Mouse (Mus musculus): ENCODE data around the gene Kctd10.

Gene Kctd10

DNA sequence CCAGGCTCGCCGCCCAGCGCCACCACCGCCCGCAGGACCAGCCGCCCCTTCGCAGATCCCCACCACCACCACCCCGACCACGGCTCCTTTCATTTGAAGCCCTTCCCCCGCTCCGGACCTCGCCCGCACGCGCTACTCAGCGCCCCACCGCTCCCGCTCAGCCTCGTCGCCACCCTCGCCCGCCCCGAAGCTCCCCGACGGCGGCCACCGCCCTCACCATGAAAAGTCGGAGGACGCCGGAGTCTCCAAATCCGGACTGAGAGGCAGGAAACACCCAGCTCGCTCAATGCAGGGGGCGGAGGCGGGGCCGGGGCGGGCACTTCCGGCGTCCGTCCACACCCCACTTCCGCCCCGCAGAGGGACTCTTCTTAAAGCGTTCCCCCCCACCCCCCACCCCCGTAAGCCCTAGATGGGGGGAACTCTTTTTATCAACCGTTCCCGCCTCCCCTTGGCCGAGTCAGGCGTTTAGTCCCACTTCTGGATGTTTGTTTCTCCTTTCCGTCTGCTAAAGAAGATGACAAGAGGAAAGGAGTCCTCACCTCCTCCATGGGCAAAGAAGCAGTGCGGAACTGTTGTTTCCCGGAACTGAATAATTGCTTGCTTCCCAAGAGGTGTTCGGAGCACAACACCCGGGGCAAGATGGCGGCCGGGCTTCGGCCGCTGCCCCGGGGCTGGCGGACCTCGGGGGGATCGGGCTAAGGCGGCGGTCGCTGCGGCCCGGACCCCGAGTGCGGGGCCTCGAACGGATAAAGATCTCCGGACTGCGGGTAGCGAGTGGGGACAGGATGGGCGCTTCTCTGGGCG, at the start of gene Kctd10, which contains the start of gene Ube3b:
TSS of gene Kctd10 (minus strand) at position 300 of the 804 bp plus-strand sequence.
TSS of gene Ube3b (plus strand) at position 399 of the 804 bp plus-strand sequence.
- DNase-seq (ENCODE audit: low spot score) = peak; percentile 84

DNA sequence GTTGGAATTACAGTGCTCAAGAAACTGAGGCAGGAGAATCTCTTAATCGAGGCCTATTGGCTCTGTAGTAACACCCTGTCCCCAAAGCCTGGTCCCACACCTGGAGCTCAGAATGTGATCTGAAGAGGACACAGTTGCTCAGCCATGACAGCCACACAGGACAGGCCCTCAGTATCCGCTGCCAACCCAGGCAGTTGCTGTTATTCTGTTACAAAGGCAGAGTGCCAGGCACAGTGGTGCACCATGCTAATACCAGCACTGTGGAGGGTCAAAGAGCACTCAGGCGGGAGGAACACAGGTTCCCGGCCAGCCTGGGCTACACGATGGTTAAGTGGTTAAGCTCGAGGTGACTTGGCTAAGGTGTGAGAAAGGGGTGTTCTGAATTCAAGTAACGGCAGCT, 49.5 kb upstream of the Kctd10 start:
- DNase-seq (ENCODE audit: low spot score) = no peak

DNA sequence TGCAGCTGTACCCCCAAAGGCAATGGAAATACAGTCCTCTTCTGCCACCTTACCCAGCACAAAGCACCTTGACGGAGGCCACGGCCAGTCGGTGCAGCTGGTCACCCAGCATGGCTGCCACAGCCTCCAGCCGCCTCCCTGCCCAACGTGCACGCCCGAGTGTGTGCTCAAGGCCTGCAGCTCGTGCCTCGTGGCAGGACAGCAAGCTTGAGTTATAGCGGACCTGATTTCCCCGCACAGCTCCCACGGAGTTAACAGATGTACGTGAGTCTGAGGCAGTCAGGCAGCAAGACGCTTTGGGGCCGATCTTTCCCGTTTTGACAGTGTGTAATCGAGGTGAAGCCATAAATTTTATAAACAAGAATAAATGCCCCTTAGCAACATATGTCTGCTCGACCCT, 48.3 kb upstream of the Kctd10 start:
- DNase-seq (ENCODE audit: low spot score) = no peak

DNA sequence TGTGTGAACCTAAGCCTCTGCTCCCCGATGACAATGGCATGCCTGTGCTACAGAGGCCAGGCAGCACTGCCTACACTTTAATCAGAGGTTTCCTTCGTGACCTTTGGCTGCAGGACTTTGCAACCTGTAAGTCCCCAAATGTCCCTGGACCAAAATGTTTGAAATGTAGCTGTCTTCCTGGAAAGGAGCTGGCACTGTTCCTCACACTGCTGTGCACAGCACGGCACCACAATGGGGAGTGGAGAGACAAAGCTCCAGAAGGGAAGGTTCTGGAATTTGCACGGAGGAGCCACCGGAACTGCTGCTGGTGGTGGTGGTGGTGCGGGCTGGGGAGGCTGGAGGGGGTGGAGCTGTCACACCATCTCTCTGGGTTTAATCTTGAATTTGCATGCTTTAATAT, 46.4 kb upstream of the Kctd10 start:
- no peak for DNase-seq (ENCODE audit: low spot score)

DNA sequence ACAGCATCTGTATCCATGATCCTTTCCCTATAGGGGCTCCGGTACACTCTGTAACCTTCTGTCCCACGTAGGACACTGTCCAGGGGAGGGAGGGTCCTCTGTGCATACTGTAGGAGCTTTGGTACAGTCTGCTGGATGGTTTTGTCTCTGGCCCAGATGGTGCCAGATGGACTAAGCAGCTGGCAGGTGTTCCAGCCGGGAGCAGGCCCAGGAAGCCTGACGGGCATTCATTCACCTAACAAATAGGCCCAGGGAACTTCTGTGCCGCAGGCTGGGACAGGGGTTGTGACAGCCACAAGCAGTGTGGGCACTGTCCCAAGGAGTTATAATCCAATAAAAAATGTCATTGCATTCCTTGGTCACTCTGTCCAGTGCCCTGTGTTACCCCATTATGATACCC, 43.7 kb upstream of the Kctd10 start:
- DNase-seq (ENCODE audit: low spot score) = no peak

DNA sequence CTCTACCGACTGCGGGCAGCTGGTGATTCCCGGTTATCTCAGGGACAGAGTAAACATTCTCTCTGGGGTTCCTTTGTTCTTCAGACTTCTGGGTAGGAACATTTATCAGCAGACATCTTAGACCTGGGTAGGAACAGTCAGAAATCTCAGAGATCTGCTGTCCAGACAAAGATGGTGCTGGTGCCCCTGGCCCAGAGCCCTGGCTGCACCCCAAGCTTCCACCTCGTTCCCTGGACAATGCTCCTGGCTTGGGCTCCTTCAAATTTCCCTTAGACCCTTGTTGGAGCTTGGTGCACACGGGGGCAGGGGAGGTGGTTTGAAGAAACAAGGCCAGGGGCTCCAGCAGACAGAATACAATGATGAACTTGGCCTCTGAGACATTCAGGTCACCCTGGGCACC, 42.3 kb upstream of the Kctd10 start:
- no peak for DNase-seq (ENCODE audit: low spot score)

DNA sequence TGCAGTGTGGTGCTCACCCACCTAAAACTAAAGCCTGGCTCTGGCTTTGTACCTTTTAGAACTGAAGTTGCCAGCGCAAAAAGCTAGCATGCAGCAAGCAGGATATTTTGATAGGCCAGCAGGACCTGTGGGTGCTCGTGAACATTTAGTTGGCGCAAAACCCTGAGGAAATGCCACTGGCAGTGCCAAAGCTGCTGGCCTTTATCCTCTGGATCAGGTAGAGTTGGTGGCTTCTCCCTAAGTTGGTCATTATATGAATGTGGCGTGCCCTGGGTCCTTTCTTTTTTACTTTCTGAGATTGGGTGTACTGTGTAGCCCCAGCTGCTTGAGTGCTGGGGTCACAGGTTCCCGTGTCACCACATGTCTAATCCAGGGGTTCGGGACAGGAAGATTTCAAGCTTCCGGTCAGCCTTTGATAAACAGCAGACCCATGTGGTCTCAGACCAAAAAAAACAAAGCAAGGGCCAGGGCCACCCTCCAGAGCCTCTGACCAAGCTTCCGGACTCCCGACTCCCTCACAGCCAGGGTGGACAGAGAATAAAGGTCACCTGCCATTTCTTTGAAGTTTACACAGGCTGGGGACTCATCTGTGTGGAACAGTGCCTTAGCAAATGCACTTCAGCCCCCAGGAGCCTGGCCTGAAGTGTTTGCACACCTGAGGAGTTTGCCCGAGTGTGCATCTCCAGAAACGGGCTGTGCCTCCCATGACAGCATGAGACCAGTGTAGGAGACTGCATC, 41.4 kb upstream of the Kctd10 start:
- DNase-seq (ENCODE audit: low spot score) = no peak

DNA sequence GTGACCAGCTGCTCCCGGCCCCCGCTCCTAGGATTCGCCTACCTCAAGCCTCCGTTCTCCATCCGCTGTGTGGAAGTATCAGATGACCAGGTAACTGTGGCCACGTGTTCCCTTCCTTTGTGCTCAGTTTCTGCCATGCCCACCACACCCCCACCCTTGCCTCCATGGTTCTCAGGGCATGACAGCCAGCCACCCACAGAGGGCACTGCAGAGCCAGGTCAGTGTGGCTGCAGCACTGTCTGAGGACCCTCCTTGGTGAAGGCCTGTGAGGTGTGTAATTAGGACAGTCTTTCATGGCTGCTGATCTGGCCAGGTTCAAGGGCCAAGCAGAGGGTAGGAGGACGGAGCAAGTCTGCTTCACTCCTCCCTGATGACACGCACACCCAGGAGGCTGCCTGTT, 38.2 kb upstream of the Kctd10 start:
- DNase-seq (ENCODE audit: low spot score) = no peak

DNA sequence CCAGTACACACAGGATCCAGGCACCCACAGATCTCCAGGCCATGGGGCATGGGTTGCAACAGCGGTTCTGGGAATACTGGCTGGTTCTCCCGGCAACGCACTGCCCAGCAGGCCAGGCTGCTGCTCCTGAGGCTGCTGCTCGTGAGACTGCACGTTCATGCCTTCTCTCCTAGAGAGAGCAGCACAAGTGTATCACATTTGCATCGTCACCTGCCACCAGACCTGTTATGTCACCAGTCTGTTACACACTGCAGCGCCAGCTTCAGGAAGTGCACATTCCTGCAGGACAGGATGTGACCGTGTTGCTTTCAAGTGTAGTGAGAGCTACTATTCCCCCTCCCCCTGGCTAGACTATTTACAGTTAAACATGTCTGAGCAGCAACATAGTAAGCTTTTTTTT, 36.5 kb upstream of the Kctd10 start:
- no peak for DNase-seq (ENCODE audit: low spot score)

DNA sequence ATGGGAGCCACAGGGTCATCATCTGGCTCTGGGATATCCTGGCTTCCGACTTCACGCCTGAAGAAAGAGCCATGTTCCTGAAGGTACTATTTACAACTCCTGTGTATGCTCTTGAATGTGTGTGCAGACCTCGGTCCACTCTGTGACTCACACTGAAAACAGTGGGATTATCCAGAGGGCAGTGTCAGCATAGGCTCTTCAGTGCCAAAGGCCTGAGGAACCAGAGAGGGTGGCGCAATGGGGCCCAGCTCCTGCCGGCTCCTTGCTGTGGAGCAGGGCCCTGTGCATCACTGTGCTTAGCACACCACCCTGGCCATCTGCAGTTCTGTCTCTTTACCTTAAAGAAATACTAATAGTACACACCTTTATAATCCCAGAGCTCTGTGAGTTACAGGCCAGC, 35.3 kb upstream of the Kctd10 start:
- no peak for DNase-seq (ENCODE audit: low spot score)

DNA sequence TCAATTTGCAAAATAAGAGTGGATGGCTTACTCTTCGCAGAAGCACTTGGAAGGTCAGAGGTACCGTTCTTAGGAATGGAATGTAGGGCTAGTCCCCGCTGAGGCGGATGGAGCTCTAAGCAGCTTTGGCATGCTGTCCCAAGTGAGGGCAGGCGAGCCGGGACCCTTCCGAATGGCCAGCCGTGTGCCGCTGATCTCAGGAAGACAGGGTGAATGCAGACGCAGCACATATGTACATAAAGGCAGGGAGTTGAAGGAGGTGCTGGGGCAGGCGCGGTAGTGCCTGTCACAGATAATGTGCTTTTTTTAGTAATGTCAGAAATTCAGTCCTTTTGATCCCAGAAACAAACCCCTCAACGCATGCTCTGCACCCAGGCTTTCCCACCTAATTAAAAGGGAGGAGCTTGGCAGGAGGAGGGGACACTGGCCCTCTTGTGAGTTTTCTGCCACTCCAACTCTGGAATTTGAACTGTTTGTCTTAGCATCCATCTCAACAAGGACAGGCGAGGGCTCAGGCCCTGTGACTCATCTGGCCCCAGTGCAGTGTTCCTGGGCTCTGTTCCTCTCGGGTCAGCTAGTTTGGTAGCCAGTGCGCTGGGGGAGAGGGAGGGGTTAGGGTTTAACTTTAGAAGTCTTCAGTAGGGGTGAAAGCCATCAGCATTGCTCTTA, 32.9 kb upstream of the Kctd10 start:
- no peak for DNase-seq (ENCODE audit: low spot score)

DNA sequence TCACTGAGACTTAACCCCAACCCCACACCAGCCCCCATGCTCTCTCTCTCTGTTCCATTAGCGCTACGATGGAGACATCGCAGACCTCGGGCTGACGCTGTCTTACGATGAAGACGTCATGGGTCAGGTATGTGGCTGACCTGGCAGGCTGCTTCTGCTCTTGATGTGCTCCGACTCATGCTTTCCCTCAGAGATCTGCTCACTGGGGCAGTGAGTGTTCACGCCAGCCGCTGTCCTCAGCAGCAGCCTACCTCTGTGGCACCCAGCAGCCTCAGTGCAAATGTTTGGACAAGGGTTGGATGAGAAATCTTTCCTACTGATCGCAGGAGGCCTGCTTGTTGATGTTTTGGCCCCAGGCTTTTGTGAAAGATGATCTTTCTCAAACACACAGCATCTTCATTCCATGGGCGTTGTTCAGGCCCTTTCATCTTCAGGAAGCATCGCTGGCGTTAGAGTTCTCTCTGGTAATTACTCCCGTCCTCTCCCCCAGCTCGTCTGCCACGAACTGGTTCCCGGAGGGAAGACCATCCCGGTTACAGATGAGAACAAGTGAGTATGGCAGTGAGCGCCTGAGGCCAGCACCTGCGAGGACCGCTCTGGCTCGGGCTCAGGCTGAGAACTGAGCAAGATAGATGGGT, 32.2 kb upstream of the Kctd10 start:
- DNase-seq (ENCODE audit: low spot score) = no peak

DNA sequence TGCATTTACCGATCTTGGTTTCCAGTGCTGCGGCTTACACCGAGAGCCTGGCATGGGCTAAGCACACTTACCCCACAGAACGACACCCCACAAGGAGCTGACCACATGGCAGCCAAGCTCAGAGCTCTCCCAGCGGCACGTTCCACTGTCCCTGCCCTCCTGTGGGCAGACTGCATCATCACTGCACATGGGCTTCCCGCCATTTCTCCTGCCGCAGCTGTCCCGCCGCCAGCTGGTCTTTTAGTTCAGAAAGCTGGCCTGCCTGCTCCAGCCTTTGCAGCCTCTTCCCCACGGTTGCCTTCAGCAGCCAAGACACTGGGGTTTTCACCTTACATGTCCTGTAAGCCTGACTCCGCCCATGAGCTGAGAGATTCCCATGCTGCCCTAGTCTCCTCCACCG, 30.1 kb upstream of the Kctd10 start:
- no peak for DNase-seq (ENCODE audit: low spot score)

DNA sequence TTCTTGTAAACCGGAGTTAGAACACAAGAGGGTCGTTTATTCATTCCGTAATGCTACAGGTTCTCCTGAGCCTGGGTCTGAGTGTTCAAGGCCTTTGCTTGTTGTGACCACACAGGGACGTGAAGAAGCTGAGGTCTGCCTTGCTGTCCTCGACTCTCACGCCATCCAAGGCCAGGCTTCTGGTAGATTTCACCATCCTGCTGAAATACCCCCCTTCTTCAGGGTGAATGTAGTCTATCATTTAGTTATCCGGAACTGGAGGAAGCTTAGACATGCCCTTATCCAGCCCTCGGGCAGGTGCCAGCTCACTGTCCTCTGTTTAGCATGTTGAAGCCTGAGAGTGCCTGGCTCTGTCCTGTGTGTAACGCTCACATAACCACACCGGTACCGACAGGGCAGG, 28.5 kb upstream of the Kctd10 start:
- DNase-seq (ENCODE audit: low spot score) = no peak

DNA sequence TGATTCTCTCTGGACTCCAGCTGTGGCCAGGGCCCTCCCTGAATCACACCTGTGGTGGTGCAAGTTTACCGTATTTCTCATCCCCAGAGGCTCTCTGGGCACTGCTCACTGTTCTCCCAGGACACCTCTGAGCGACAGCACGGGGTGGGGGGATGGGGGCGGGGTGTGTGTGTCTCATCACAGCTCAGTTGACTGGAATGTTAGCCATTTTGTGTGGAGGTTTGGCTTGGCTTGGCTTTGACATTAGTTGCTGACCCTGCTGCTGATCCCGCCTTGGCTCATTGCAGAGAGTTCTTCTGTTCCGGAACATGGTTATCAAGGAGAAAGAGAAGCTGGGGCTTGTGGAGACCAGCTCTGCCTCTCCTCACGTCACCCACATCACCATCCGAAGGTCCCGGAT, 27.5 kb upstream of the Kctd10 start:
- no peak for DNase-seq (ENCODE audit: low spot score)

DNA sequence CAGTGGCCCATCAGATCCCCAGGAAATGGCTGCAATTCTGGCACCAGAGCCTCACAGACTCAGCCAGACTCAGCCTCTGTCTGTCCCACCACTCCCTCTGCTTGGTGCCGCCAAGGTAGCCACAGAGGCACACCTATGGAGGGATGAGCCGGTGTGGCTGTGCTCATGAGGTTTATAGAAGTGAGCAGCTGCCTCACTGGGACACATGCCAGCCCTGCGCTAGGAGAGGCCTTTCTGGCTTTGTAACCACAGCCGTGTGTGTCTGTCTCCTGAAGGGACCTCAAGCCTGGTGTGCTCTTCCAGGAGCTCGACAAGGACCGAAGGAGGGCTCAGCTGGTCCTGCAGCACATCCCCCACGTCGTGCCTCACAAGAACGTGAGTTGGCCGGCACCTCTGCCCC, 27.0 kb upstream of the Kctd10 start:
- no peak for DNase-seq (ENCODE audit: low spot score)

DNA sequence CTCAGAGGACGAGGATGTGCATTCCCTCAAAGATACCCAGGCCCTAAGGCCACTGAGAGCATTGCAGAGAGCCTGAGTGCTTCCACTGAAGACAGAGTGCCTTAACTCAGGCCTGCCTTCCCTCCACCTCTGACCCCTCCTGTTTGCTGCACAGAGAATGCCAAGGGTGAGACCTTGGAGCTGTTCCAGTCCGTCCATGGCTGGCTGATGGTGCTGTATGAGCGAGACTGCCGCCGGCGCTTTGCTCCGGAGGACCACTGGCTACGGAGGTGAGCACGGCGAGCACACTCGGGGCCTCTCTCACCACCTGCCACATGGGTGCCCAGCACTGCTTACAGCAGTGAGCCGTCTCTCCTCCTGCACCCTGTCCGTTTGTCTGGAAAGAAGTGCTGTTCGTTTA, 26.3 kb upstream of the Kctd10 start:
- DNase-seq (ENCODE audit: low spot score) = no peak

DNA sequence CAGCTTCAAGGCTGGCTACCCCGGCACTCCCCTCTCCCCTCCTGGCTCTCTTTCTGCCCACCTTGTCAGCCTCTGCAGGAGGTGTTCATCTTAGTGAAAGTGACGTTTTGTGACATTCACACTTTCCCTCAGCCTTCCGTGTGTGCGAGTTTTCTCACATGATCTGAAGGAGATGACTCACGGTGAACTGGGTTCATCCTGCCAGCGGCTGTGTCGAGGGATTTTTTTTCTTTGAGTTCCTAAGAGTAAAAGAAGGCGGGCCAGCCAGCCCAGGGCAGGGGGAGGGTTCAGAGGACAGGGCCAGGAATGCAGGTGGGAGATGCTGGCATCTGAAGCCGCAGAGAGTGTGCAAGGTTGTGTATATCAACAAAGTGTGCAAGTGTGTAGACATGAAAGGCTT, 12.9 kb upstream of the Kctd10 start:
- DNase-seq (ENCODE audit: low spot score) = no peak

DNA sequence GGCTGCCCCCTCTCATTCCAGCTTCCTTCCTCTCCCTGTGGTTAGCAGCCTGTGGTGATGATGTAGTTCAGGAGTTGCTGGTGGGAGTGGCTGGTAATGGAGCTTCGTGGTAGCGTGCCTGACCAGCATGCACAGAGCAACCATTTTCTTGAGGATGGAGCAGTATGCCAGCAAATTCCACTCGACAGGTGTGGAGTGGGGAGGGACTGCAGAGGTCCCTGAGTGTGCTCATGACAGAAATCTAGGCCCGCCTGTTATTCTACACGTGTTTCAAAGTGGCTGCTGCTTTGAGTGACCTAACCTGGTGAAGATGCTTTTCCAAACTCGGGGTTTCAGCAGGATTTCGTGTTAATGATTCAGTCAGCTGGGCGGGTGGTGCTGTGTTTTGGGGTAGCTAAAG, 4.1 kb upstream of the Kctd10 start:
- DNase-seq (ENCODE audit: low spot score) = no peak

DNA sequence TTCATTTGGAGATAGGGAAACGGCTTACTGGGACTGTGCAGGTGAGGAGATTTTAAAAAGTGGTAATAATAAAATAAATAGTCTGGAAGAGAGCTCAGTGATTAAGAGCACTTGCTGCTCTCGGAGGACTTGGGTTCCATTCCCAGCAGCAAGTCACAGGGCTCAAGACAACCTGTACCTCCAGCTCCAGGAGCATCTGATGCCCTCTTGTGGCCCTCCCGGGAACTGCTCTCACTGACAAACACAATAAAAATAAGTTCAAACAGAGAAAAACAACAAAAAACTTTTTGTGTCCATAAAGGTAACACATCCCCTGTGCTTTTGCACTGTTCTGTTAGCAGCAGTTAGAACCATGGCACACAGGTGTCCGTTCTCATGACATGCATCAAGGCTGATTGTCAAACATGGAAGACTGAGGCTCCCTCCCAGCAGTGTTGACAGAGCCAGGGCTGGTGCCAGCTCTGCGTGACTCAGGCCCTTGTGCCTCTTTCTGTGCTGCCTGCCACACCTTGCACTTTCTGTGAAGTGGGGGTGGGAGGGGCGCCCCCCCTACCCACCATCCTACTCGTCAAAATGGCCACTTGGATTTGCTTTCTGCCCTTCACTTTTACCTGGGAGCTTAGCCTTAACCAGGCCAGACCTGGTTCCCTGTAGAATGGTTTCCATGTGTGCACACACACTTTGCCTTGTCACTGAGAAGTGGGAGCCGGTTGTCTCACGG, 3.0 kb upstream of the Kctd10 start:
- peak; percentile 18 for DNase-seq (ENCODE audit: low spot score)

DNA sequence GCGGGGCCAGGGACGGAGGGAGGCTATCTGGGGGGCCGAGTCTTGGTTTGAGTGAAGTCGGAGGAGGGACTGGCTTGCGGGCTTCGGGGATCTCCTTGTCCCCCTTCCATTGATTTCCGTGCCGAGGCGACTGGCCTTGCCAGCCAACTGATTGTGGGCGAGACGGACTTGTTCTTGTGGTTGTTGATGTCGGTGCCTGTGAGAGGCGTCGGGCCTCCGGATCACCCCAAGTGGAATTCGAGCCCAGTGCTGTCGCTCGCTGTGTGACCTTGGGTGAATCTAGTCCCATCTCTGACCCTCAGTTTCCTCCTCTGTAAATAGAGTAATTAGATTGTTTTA, 674 bp upstream of the Kctd10 start:
- DNase-seq (ENCODE audit: low spot score) = no peak

DNA sequence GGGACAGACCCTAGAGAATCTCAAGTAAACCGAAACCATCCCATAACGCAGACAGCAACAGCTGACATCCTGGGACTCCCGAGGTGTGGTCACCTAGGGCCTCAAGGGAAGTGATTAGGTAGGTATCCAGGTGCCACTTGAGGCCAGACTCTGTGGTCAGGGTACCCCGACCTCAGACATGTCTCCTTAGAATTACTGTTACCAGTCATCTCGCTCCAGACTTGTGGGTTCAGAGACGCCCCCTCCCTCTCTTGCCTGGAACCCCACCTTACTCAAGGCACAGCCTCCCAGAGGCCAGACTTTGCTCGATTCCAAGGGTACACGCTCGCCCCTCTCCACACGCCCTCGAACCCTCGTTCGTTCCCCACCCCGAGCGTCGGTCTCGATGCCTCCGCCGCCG, 545 bp downstream of the Kctd10 start:
- DNase-seq (ENCODE audit: low spot score) = no peak
